Mouse (Mus musculus) forebrain, embryonic 12.5 days (tissue): Measurements from ENCODE around the gene Dennd6a. TPM values are rescaled to one million over a fixed set of nuclear protein-coding genes. Genes with fewer than 3 reads are reported as not detected.
"Not testable (repeated sequence)": the region's sequence is repeated elsewhere in the genome, so short reads cannot be mapped to it uniquely, and the experiment has no call there.

Source experiments
- ATAC-seq: fragments of 200-750 bp; cut with Nextera tagmentation; 2 replicates; pipeline ENCODE4 v1.8.0; 2017; ENCODE audit warnings: moderate TSS enrichment; ENCODE audit not compliant: low FRiP score
- H3K27ac ChIP-seq: fragments of 300-500 bp; sonication (generic); 2 replicates; pipeline ENCODE4 v1.5.1; 2016; ENCODE audit warnings: mild to moderate bottlenecking
- H3K27me3 ChIP-seq: fragments of 300-500 bp; sonication (generic); 2 replicates; pipeline ENCODE4 v1.6.1; 2016; ENCODE audit warnings: mild to moderate bottlenecking
- H3K36me3 ChIP-seq: fragments of 300-500 bp; sonication (generic); replicated peaks from 2 replicates; pipeline ENCODE4 v1.6.1; 2016; ENCODE audit warnings: mild to moderate bottlenecking
- H3K4me1 ChIP-seq: fragments of 300-500 bp; sonication (generic); 2 replicates; pipeline ENCODE4 v1.6.1; 2016
- H3K4me2 ChIP-seq: fragments of 300-500 bp; sonication (generic); 2 replicates; pipeline ENCODE4 v1.6.1; 2016; ENCODE audit warnings: mild to moderate bottlenecking, moderate library complexity
- H3K4me3 ChIP-seq: fragments of 300-500 bp; sonication (generic); replicated peaks from 2 replicates; pipeline ENCODE4 v1.5.1; 2016; ENCODE audit warnings: mild to moderate bottlenecking
- H3K9ac ChIP-seq: fragments of 300-500 bp; sonication (generic); 2 replicates; pipeline ENCODE4 v1.6.1; 2016; ENCODE audit warnings: mild to moderate bottlenecking
- H3K9me3 ChIP-seq: fragments of 300-500 bp; sonication (generic); 2 replicates; pipeline ENCODE4 v1.6.1; 2016
- WGBS: fragments of 180-500 bp; shearing (Covaris S2); methylation state at CpG from one replicate; pipeline ENCODE4 v1.1.7; 2016; 5-methylcytosine and 5-hydroxymethylcytosine counted together
- polyA plus RNA-seq: library from polyadenylated mRNA; unstranded; fragments of >200 nt; fragmentation: Nextera tagmentation; extraction: Ambion mirVana; gene quantifications from 2 replicates; pipeline ENCODE4 v1.2.1, GENCODE M21; 2016

Gene Dennd6a
- polyA plus RNA-seq, 1 experiment from 2014 or later: 31.9 TPM

- no peaks in the 10 kb centered on the region for H3K9me3 ChIP-seq
- H3K4me3 ChIP-seq: no peak overlapping the region
- peaks cover 10% of the 10 kb centered on the region for H3K4me1 ChIP-seq
- 94% methylated on average over 3 of the region's 3 CpGs for WGBS
- no peaks in the 10 kb centered on the region for H3K27me3 ChIP-seq
- no peak overlapping the region for H3K4me2 ChIP-seq
- no peak for ATAC-seq
- H3K27ac ChIP-seq: no peak overlapping the region
- peaks cover 42% of the 10 kb centered on the region for H3K36me3 ChIP-seq
- H3K9ac ChIP-seq: no peak overlapping the region
Observed at GRCm38 (mm10) chr14:26662016-26662415, 88.4 kb downstream of the Dennd6a start.

- Histone ChIP-seq H3K4me1 (peaks cover 13% of the 10 kb centered on the region), H3K27me3 (no peaks in the 10 kb centered on the region), H3K4me3 (no peak overlapping the region), H3K27ac (no peak overlapping the region), H3K9me3 (no peaks in the 10 kb centered on the region), H3K36me3 (peaks cover 38% of the 10 kb centered on the region), H3K9ac (no peak overlapping the region), H3K4me2 (no peak overlapping the region)
- no peak for ATAC-seq
- WGBS: 88% methylated on average over 2 of the region's 2 CpGs
Observed at GRCm38 (mm10) chr14:26662488-26662887, 88.8 kb downstream of the Dennd6a start.

GRCm38 (mm10) chr14:26663851-26664250, 90.2 kb downstream of the Dennd6a start:
- Histone ChIP-seq H3K4me1 (peaks cover 26% of the 10 kb centered on the region), H3K36me3 (peaks cover 29% of the 10 kb centered on the region), H3K4me2 (no peak overlapping the region), H3K27ac (no peak overlapping the region), H3K9me3 (no peaks in the 10 kb centered on the region), H3K9ac (no peak overlapping the region), H3K27me3 (no peaks in the 10 kb centered on the region), H3K4me3 (no peak overlapping the region)
- WGBS: 92% methylated on average over 2 of the region's 2 CpGs
- no peak for ATAC-seq

GRCm38 (mm10) chr14:26667991-26668370, 94.3 kb downstream of the Dennd6a start:
- H3K27me3 ChIP-seq: no peaks in the 10 kb centered on the region
- no peaks in the 10 kb centered on the region for H3K9me3 ChIP-seq
- WGBS: 25% methylated on average over 6 of the region's 6 CpGs
- H3K9ac ChIP-seq: peak overlapping the region; percentile 85
- no peak overlapping the region for H3K27ac ChIP-seq
- H3K4me2 ChIP-seq: peak overlapping the region; percentile 99
- peak overlapping the region; percentile 83 for H3K4me3 ChIP-seq
- no peak for ATAC-seq
- H3K4me1 ChIP-seq: peaks cover 30% of the 10 kb centered on the region
- peaks cover 23% of the 10 kb centered on the region; the same call in 1 of the 2 replicates for H3K36me3 ChIP-seq

DNA sequence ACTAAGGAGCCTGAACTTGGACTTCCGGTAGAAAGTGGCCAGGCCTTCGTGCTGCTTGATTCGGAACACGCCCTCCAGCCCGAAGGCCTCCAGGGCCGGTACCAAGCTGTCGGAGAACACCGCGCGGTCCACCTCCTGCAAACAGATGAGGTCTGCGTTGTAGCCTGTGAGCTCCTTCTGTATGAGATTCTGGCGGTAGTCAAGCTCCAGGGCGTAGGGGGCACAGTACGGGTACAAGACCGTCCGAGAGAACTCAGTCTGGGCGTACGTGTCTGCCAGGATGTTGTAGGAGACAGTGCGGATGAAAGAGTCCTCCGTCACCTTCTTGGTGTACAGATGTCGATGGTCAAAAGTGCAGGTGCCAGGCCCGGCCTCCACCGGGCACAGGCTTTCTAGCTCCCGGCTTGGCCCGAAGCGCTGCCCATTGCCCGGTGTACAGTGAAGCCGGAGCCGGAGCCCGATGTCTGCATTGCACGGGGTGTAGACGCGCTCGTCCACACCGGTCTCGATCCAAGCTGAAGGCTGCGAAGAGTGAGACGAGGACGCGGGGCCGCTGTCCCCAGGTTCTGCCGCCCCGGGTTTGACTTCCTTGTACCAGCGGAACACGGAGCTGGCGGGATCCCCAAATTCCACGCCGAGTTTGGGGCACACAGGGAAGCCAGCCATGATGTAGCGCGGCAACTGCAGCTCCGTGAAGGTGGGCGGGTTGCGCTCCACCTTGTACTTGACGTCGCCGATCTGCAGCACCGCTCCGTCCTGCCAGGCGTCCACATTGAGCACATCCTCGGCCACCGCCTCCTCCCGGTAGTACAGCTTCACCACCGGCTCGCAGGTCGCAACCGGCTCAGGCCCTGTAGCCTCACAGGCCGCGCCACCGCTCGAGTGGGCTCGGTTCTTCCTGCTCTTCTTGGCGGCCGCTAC, 95.0 kb downstream of the Dennd6a start:
- 1% methylated on average over 73 of the region's 73 CpGs for WGBS

GRCm38 (mm10) chr14:26669292-26670073, 95.8 kb downstream of the Dennd6a start, which contains the start of gene Pde12:
TSS of gene Pde12 (minus strand) at chr14:26669883.
- H3K4me3 ChIP-seq: peak within 1 kb of the TSS; percentile 83
- H3K36me3 ChIP-seq: peaks cover 16% of the 10 kb centered on the region; the same call in 1 of the 2 replicates
- under 1% methylated on average over 70 of the region's 70 CpGs for WGBS
- peaks cover 30% of the 10 kb centered on the region for H3K4me1 ChIP-seq
- no peaks in the 10 kb centered on the region for H3K9me3 ChIP-seq
- H3K4me2 ChIP-seq: peak within 1 kb of the TSS; percentile 99
- peak within 1 kb of the TSS; percentile 85 for H3K9ac ChIP-seq
- peak within 1 kb of the TSS; percentile 82 for H3K27ac ChIP-seq
- peak; percentile 93 for ATAC-seq
- H3K27me3 ChIP-seq: no peaks in the 10 kb centered on the region

More for the DNA sequence above, 95.0 kb downstream of the Dennd6a start:
- Histone ChIP-seq H3K36me3 (peaks cover 22% of the 10 kb centered on the region; the same call in 1 of the 2 replicates), H3K4me2 (peak overlapping the region; percentile 99), H3K4me1 (peaks cover 30% of the 10 kb centered on the region), H3K27me3 (no peaks in the 10 kb centered on the region), H3K27ac (peak overlapping the region; percentile 82), H3K9me3 (no peaks in the 10 kb centered on the region), H3K4me3 (peak overlapping the region; percentile 83), H3K9ac (peak overlapping the region; percentile 85)
- peak; percentile 40; the same call in 1 of the 2 replicates for ATAC-seq

DNA sequence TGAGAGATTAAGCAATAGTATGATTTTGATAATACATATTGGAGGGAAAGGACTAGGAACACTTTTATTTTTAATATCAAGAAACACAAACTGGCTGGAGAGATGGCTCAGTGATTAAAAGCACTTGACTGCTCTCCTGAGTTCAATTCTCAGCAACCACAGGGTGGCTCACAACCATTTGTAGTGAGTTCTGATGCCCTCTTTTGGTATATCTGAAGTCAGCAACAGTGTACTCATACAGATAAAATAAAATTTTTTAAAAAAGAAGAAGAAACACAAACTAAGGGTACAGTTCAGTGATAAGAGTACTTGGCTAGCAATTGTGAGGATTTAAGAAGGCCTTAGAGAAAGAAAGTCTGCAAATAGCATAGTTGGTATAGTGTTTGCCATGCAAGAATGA, 97.3 kb downstream of the Dennd6a start:
- Histone ChIP-seq H3K27me3 (no peaks in the 10 kb centered on the region), H3K9me3 (no peaks in the 10 kb centered on the region), H3K27ac (no peak overlapping the region), H3K9ac (no peak overlapping the region), H3K4me2 (peak overlapping the region; percentile 99; the same call in 1 of the 2 replicates), H3K36me3 (peaks cover 4% of the 10 kb centered on the region; the same call in 1 of the 2 replicates), H3K4me3 (no peak overlapping the region), H3K4me1 (peaks cover 30% of the 10 kb centered on the region)
- no peak for ATAC-seq

DNA sequence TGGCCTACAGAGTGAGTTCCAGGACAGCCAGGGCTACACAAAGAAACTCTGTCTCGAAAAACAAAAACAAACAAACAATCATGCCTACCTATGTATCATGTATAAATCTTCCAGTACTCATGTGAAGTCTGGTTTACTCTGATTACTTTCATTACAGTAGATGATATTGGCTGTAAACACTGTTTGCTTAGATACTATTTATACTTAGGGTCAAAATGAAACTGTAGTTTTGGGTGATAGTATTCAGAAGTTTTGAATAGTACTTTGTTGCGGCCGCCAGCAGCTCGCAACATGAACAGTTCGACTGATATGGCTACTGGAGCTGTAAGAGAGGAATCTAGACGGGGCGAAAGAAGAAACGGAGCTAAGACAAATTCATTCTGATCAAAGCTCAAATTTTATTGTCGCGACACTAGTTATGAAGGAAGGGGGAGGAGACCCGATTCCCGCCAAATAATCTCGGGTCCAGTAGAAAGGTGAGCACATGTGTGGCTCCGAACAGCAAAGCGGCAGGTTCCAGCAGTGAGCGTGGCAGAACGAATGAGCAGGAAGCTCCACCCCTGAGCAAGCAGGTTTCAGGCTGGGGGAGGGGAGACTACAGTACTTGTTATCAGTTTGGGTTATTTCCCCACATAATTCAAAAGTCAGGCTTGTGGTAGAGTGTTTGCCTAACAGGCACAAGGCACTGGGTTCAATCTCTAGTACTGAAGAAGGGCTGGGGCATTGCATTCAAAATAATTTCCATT, 98.4 kb downstream of the Dennd6a start:
- not testable (repeated sequence) for ATAC-seq

GRCm38 (mm10) chr14:26674476-26675169, 101.0 kb downstream of the Dennd6a start:
- H3K36me3 ChIP-seq, H3K4me2 ChIP-seq, ATAC-seq, H3K27ac ChIP-seq, H3K4me1 ChIP-seq, H3K27me3 ChIP-seq, H3K4me3 ChIP-seq, H3K9ac ChIP-seq, H3K9me3 ChIP-seq: not testable (repeated sequence)
- WGBS: 85% methylated on average over 2 of the region's 2 CpGs

More for the DNA sequence above, 98.4 kb downstream of the Dennd6a start:
- H3K27ac ChIP-seq, H3K27me3 ChIP-seq, H3K36me3 ChIP-seq, H3K4me2 ChIP-seq, H3K9ac ChIP-seq, H3K4me3 ChIP-seq, H3K9me3 ChIP-seq: not testable (repeated sequence)
- WGBS: 71% methylated on average over 17 of the region's 17 CpGs
- H3K4me1 ChIP-seq: peaks cover 20% of the 10 kb centered on the region

GRCm38 (mm10) chr14:26675371-26675770, 101.7 kb downstream of the Dennd6a start:
- Histone ChIP-seq H3K27ac (no peak overlapping the region), H3K27me3 (no peaks in the 10 kb centered on the region), H3K9me3 (no peaks in the 10 kb centered on the region), H3K4me1 (peaks cover 4% of the 10 kb centered on the region), H3K36me3 (no peaks in the 10 kb centered on the region), H3K4me2 (no peak overlapping the region), H3K4me3 (no peak overlapping the region), H3K9ac (no peak overlapping the region)
- ATAC-seq: no peak
- WGBS: 23% methylated on average over 12 of the region's 12 CpGs

DNA sequence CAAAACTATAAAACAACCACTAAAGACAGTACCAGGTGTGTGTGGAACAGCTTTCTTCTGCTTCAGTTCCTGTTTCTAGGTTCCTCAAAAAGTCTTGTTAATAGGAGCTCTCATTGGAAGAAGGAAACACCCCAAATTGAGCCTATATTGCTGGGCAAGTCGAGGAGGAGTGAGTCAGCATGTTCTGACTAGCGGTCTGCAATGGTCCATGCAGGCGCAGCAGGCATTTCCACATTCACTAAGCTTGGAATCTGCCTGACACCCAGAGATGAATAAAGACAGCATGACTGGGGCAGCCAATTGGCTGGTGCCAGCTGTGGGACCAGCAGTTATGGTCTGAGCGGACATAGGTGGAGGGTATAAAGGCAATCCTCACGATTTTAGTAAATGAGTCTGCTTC, 102.1 kb downstream of the Dennd6a start:
- H3K4me2 ChIP-seq: no peak overlapping the region
- H3K9ac ChIP-seq: no peak overlapping the region
- WGBS: 88% methylated on average over 5 of the region's 5 CpGs
- H3K9me3 ChIP-seq: no peaks in the 10 kb centered on the region
- no peak overlapping the region for H3K27ac ChIP-seq
- no peaks in the 10 kb centered on the region for H3K36me3 ChIP-seq
- H3K4me1 ChIP-seq: no peaks in the 10 kb centered on the region
- no peak overlapping the region for H3K4me3 ChIP-seq
- ATAC-seq: no peak
- no peaks in the 10 kb centered on the region for H3K27me3 ChIP-seq
